Mouse (Mus musculus): ENCODE results near the gene Eps8l3. TPM values are rescaled to one million over a fixed set of nuclear protein-coding genes. Genes with fewer than 3 reads are reported as not detected.

Eps8l3 gene
- polyA plus RNA-seq (2017; shearing (Covaris generic)), result not detected

DNA sequence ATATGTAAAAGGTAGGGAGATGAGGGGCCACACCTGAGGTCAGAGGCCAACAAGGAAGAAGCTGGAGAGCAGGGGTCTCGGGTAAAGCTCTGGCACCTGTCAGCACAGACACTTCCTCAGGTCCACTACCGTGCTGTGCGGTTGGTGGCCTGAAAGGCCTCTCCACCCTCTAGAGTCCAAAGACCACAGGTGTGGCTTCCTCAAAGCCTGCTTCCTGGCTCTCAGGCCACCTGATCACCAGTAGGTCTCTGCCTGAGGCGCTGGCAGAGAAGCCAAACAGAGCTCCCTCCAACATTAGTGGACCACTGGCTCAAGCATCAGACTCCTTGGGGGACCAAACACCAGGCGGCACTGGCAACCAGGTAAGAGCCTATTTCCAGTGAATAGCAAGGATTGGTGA, at the start of gene Eps8l3:
Gene Eps8l3, plus strand, starts transcription at position 225 of the 400 bp plus-strand sequence.

GRCm38 (mm10) chr3:107895720-107896569, 18.9 kb downstream of the Eps8l3 start, which contains the start of gene Gstm5:
Gene Gstm5, plus strand, starts transcription at chr3:107895821.

GRCm38 (mm10) chr3:107931670-107932069, 54.6 kb downstream of the Eps8l3 start, which contains the start of gene Gstm7:
Gene Gstm7, minus strand, starts transcription at chr3:107931817.

Other genes starting within 250 kb of the Eps8l3 start
- not detected for gene Gm10961, start 245.9 kb upstream of the Eps8l3 start, polyA plus RNA-seq (2017; shearing (Covaris generic))
- gene Strip1, start 245.5 kb upstream of the Eps8l3 start, polyA plus RNA-seq (2017; shearing (Covaris generic)), result 72.2 TPM
- 119 TPM for gene Ahcyl1, start 180.7 kb upstream of the Eps8l3 start, polyA plus RNA-seq (2017; shearing (Covaris generic))
- 15.9 TPM for gene Csf1, start 116.8 kb upstream of the Eps8l3 start, polyA plus RNA-seq (2017; shearing (Covaris generic))
- gene Gstm5, start 18.6 kb downstream of the Eps8l3 start, polyA plus RNA-seq (2017; shearing (Covaris generic)), result not detected
- gene Gstm7, start 54.6 kb downstream of the Eps8l3 start, polyA plus RNA-seq (2017; shearing (Covaris generic)), result 0.93 TPM
- not detected for gene Gstm6, start 66.5 kb downstream of the Eps8l3 start, polyA plus RNA-seq (2017; shearing (Covaris generic))
- not detected for gene Gstm3, start 92.1 kb downstream of the Eps8l3 start, polyA plus RNA-seq (2017; shearing (Covaris generic))
- gene Gstm2, start 109.2 kb downstream of the Eps8l3 start, polyA plus RNA-seq (2017; shearing (Covaris generic)), result not detected
- gene Gstm1, start 140.7 kb downstream of the Eps8l3 start, polyA plus RNA-seq (2017; shearing (Covaris generic)), result 3.0 TPM
- gene Gstm4, start 167.7 kb downstream of the Eps8l3 start, polyA plus RNA-seq (2017; shearing (Covaris generic)), result 9.9 TPM
- 47.3 TPM for gene Ampd2, start 209.4 kb downstream of the Eps8l3 start, polyA plus RNA-seq (2017; shearing (Covaris generic))
- gene Gnat2, start 215.6 kb downstream of the Eps8l3 start, polyA plus RNA-seq (2017; shearing (Covaris generic)), result not detected

Data from CD4-positive, CD25-positive, alpha-beta regulatory T cell (primary cell).